Mouse (Mus musculus) lung, postnatal 0 days (tissue): Measurements from ENCODE around the gene Ehf.

Experiments
- CTCF ChIP-seq: IDR thresholded peaks from 2 replicates; pipeline ENCODE4 v1.5.1; 2016; ENCODE audit warnings: antibody characterized with exemption, mild to moderate bottlenecking
- EP300 ChIP-seq: IDR thresholded peaks from 2 replicates; pipeline ENCODE4 v1.6.1; 2016; ENCODE audit warnings: antibody characterized with exemption, mild to moderate bottlenecking, control low read depth

DNA sequence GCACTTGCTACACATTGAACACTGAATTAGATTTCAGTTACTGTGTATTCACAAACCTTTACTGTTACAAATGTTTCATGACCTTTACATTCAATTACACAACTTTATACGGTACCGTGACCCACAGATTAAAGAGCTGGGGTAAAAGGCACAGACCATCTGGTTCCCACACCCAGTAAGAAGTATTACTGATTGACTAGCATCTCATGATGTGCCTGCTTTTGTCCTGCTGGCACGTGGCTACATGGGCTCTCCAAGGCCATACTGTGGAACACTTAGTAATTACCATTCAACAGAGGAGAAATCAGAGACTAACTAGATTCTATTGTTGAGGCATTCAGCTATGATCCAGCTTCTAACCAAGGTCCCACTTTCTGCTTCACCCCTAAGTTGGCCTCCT is 32.9 kb upstream of the Ehf start:
- TF ChIP-seq CTCF (no peak), EP300 (no peak)
